Mouse (Mus musculus) stomach, postnatal 0 days (tissue): ENCODE results near the gene Fam184b. TPM values are rescaled to one million over a fixed set of nuclear protein-coding genes. Genes with fewer than 3 reads are reported as not detected.
A peak's percentile ranks its signal among the peaks of the same experiment; 100 is the strongest.
"Not testable (repeated sequence)": the region's sequence is repeated elsewhere in the genome, so short reads cannot be mapped to it uniquely, and the experiment has no call there.

ENCODE experiments used
- ATAC-seq: fragments of 200-750 bp; cut with Nextera tagmentation; 2 replicates; pipeline ENCODE4 v1.8.0; 2017; ENCODE audit not compliant: low FRiP score, low TSS enrichment
- DNase-seq: peaks from one replicate; pipeline ENCODE4 v3.0.0-alpha.2; 2016; ENCODE audit warnings: low spot score
- H3K27ac ChIP-seq: fragments of 300-500 bp; sonication (generic); replicated peaks from 2 replicates; pipeline ENCODE4 v1.5.1; 2014; ENCODE audit warnings: mild to moderate bottlenecking, control low read depth
- H3K27me3 ChIP-seq: fragments of 300-500 bp; sonication (generic); 2 replicates; pipeline ENCODE4 v1.6.1; 2014; ENCODE audit warnings: low read length; ENCODE audit not compliant: control insufficient read depth, insufficient read depth
- H3K36me3 ChIP-seq: fragments of 300-500 bp; sonication (generic); 2 replicates; pipeline ENCODE4 v1.6.1; 2014; ENCODE audit warnings: low read length, mixed read lengths; ENCODE audit not compliant: control insufficient read depth, insufficient read depth
- H3K4me1 ChIP-seq: fragments of 300-500 bp; sonication (generic); replicated peaks from 2 replicates; pipeline ENCODE4 v1.6.1; 2014; ENCODE audit warnings: antibody characterized with exemption; ENCODE audit not compliant: control insufficient read depth, insufficient read depth
- H3K4me2 ChIP-seq: fragments of 300-500 bp; sonication (generic); replicated peaks from 2 replicates; pipeline ENCODE4 v1.6.1; 2014; ENCODE audit warnings: low read depth, mild to moderate bottlenecking, control low read depth, moderate library complexity
- H3K4me3 ChIP-seq: fragments of 300-500 bp; sonication (generic); 2 replicates; pipeline ENCODE4 v1.5.1; 2014; ENCODE audit warnings: low read depth, low read length, control low read depth
- H3K9ac ChIP-seq: fragments of 300-500 bp; sonication (generic); 2 replicates; pipeline ENCODE4 v1.6.1; 2014; ENCODE audit warnings: mild to moderate bottlenecking, low read length, control low read depth, mixed read lengths
- H3K9me3 ChIP-seq: fragments of 300-500 bp; sonication (generic); 2 replicates; pipeline ENCODE4 v1.6.1; 2016; ENCODE audit warnings: low read length; ENCODE audit not compliant: control insufficient read depth
- CTCF ChIP-seq: IDR thresholded peaks from 2 replicates; pipeline ENCODE4 v1.5.1; 2016; ENCODE audit warnings: antibody characterized with exemption, low read depth, mild to moderate bottlenecking, moderate library complexity
- EP300 ChIP-seq: optimal IDR thresholded peaks from 2 replicates; pipeline ENCODE3; 2016; ENCODE audit warnings: antibody characterized with exemption
- WGBS: fragments of 180-500 bp; shearing (Covaris S2); extraction: QIAGEN DNeasy Blood & Tissue Kit; methylation state at CpG from one replicate; pipeline ENCODE4 v1.1.7; 2014; 5-methylcytosine and 5-hydroxymethylcytosine counted together
- polyA plus RNA-seq: library from polyadenylated mRNA; unstranded; fragments of >200 nt; fragmentation: Nextera tagmentation; extraction: Ambion mirVana; gene quantifications from 2 replicates; pipeline ENCODE4 v1.2.1, GENCODE M21; 2015

The Fam184b gene
- polyA plus RNA-seq, 1 experiment from 2014 or later = 1.9 TPM

GRCm38 (mm10) chr5:45668831-45669230 is 29.4 kb upstream of the Fam184b start:
- DNase-seq = peak; percentile 22
- 1% methylated on average over 3 of the region's 3 CpGs for WGBS
- H3K4me1 ChIP-seq = no peaks in the 10 kb centered on the region
- peak overlapping the region; percentile 92 for H3K4me2 ChIP-seq
- no peaks in the 10 kb centered on the region for H3K9me3 ChIP-seq
- TF ChIP-seq EP300 (no peak), CTCF (no peak)
- H3K27me3 ChIP-seq = no peaks in the 10 kb centered on the region
- ATAC-seq = peak; percentile 30; the same call in 1 of the 2 replicates
- no peaks in the 10 kb centered on the region for H3K36me3 ChIP-seq
- peak overlapping the region; percentile 70 for H3K4me3 ChIP-seq
- peak overlapping the region; percentile 85 for H3K27ac ChIP-seq
- peak overlapping the region; percentile 71 for H3K9ac ChIP-seq

GRCm38 (mm10) chr5:45668324-45668723 is 28.9 kb upstream of the Fam184b start:
- DNase-seq = no peak
- Histone ChIP-seq H3K4me1 (no peaks in the 10 kb centered on the region), H3K27me3 (no peaks in the 10 kb centered on the region), H3K9me3 (no peaks in the 10 kb centered on the region), H3K27ac (no peak overlapping the region), H3K4me2 (peak overlapping the region; percentile 92), H3K4me3 (no peak overlapping the region), H3K36me3 (no peaks in the 10 kb centered on the region), H3K9ac (no peak overlapping the region)
- TF ChIP-seq CTCF (peak; percentile 79), EP300 (no peak)
- WGBS = 8% methylated on average over 3 of the region's 3 CpGs
- no peak for ATAC-seq

GRCm38 (mm10) chr5:45658406-45658805 is 19.0 kb upstream of the Fam184b start:
- DNase-seq, H3K27ac ChIP-seq, H3K9ac ChIP-seq, H3K36me3 ChIP-seq, H3K9me3 ChIP-seq, ATAC-seq, H3K4me3 ChIP-seq, H3K4me2 ChIP-seq, H3K4me1 ChIP-seq, H3K27me3 ChIP-seq: not testable (repeated sequence)
- 94% methylated on average over 13 of the region's 13 CpGs for WGBS

GRCm38 (mm10) chr5:45651026-45651703 is 11.8 kb upstream of the Fam184b start:
- DNase-seq (no peak), ATAC-seq (no peak)
- no peak for TF ChIP-seq EP300
- TF ChIP-seq CTCF = no peak
- 61% methylated on average over 2 of the region's 2 CpGs for WGBS
- Histone ChIP-seq H3K36me3 (no peaks in the 10 kb centered on the region), H3K4me2 (no peak overlapping the region), H3K9ac (no peak overlapping the region), H3K9me3 (no peaks in the 10 kb centered on the region), H3K27me3 (no peaks in the 10 kb centered on the region), H3K4me1 (no peaks in the 10 kb centered on the region), H3K27ac (no peak overlapping the region), H3K4me3 (no peak overlapping the region)

GRCm38 (mm10) chr5:45639715-45640092 is 290 bp upstream of the Fam184b start:
- Histone ChIP-seq H3K27ac (no peak overlapping the region), H3K4me3 (peak overlapping the region; percentile 56), H3K4me2 (peak overlapping the region; percentile 96), H3K9me3 (no peaks in the 10 kb centered on the region), H3K4me1 (no peaks in the 10 kb centered on the region), H3K27me3 (no peaks in the 10 kb centered on the region), H3K9ac (peak overlapping the region; percentile 48), H3K36me3 (no peaks in the 10 kb centered on the region)
- DNase-seq (no peak), ATAC-seq (no peak)
- WGBS = 1% methylated on average over 8 of the region's 8 CpGs
- TF ChIP-seq EP300 = no peak
- TF ChIP-seq CTCF = no peak

- H3K4me1 ChIP-seq = no peaks in the 10 kb centered on the region
- ATAC-seq = no peak
- peak overlapping the region; percentile 96 for H3K4me2 ChIP-seq
- no peaks in the 10 kb centered on the region for H3K27me3 ChIP-seq
- TF ChIP-seq EP300 = no peak
- TF ChIP-seq CTCF = no peak
- no peak overlapping the region for H3K27ac ChIP-seq
- no peaks in the 10 kb centered on the region for H3K36me3 ChIP-seq
- H3K9ac ChIP-seq = no peak overlapping the region
- WGBS = 12% methylated on average over 3 of the region's 3 CpGs
- no peaks in the 10 kb centered on the region for H3K9me3 ChIP-seq
- no peak for DNase-seq
- no peak overlapping the region; the same call in 1 of the 2 replicates for H3K4me3 ChIP-seq
These were observed 1.0 kb downstream of the Fam184b start for GRCm38 (mm10) chr5:45638378-45638777.
